Mouse (Mus musculus) left cerebral cortex, adult 11 months (tissue): ENCODE data around the gene Zbtb2.

Source experiments
- DNase-seq: peaks from one replicate; pipeline ENCODE4 v3.0.0; 2022; ENCODE audit warnings: low spot score

The Zbtb2 gene

GRCm38 (mm10) chr10:4386609-4387591 lies 1.0 kb downstream of the Zbtb2 start:
- DNase-seq, result peak; percentile 93

GRCm38 (mm10) chr10:4384244-4384643 lies 3.7 kb downstream of the Zbtb2 start:
- DNase-seq, result no peak

GRCm38 (mm10) chr10:4380748-4381147 lies 7.2 kb downstream of the Zbtb2 start:
- no peak for DNase-seq

GRCm38 (mm10) chr10:4376931-4377330 lies 11.0 kb downstream of the Zbtb2 start:
- DNase-seq, result no peak

- DNase-seq, result no peak
Measured at GRCm38 (mm10) chr10:4376461-4376860, 11.4 kb downstream of the Zbtb2 start.

- DNase-seq, result no peak
Measured at GRCm38 (mm10) chr10:4375267-4375666, 12.6 kb downstream of the Zbtb2 start.

GRCm38 (mm10) chr10:4374734-4375133 lies 13.2 kb downstream of the Zbtb2 start:
- DNase-seq, result no peak

- no peak for DNase-seq
Measured at GRCm38 (mm10) chr10:4374239-4374638, 13.7 kb downstream of the Zbtb2 start.

- no peak for DNase-seq
Measured at GRCm38 (mm10) chr10:4373558-4373957, 14.3 kb downstream of the Zbtb2 start.

GRCm38 (mm10) chr10:4372011-4372410 lies 15.9 kb downstream of the Zbtb2 start:
- DNase-seq, result no peak

- DNase-seq, result no peak
Measured at GRCm38 (mm10) chr10:4370105-4370504, 17.8 kb downstream of the Zbtb2 start.

GRCm38 (mm10) chr10:4364618-4365017 lies 23.3 kb downstream of the Zbtb2 start:
- no peak for DNase-seq

GRCm38 (mm10) chr10:4357435-4357834 lies 30.5 kb downstream of the Zbtb2 start:
- DNase-seq, result no peak

GRCm38 (mm10) chr10:4356640-4357039 lies 31.3 kb downstream of the Zbtb2 start:
- no peak for DNase-seq

- no peak for DNase-seq
Measured at GRCm38 (mm10) chr10:4355882-4356451, 31.9 kb downstream of the Zbtb2 start.

GRCm38 (mm10) chr10:4354371-4355260 lies 33.3 kb downstream of the Zbtb2 start:
- no peak for DNase-seq

GRCm38 (mm10) chr10:4347591-4347990 lies 40.3 kb downstream of the Zbtb2 start:
- no peak for DNase-seq

- DNase-seq, result no peak
Measured at GRCm38 (mm10) chr10:4347136-4347492, 40.8 kb downstream of the Zbtb2 start.

GRCm38 (mm10) chr10:4346489-4347135 lies 41.3 kb downstream of the Zbtb2 start:
- DNase-seq, result peak; percentile 81

GRCm38 (mm10) chr10:4341430-4341829 lies 46.5 kb downstream of the Zbtb2 start:
- DNase-seq, result no peak

GRCm38 (mm10) chr10:4338863-4339461 lies 48.9 kb downstream of the Zbtb2 start:
- DNase-seq, result no peak
